ENCODE assay signal across 9 mouse cellular contexts in the genomic region with DNA sequence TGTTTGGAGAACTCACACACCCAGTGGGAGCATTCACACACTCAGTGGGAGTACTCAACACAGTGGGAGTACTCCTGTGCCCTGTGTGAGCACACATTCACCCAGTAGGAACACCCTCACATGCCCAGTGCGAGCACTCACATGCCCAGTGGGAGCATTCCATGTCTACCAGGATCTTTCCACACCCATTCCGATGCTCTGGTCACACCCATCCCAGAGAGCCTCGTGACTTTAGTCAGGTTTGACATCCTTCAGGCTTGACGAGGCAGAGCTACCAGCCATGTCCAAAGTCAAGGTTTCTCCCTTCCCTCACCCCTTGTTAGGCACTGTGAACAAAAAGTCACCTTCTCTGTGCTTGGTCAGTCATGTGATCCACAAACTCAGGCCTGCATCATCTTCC. TPM values are rescaled to one million over a fixed set of nuclear protein-coding genes. Genes with fewer than 3 reads are reported as not detected.
DNase-seq lines count a peak whose midpoint lies in the region; ATAC-seq and TF ChIP-seq lines count a peak whose summit lies in the region.
"Had no signal": no experiment of that assay in that cellular context is flagged by ENCODE, and none has a peak within 500 bp of the region (broad histone marks: within the 10 kb centered on the region; RNA-seq: fewer than 3 reads in every experiment).

No protein-coding gene starts in this region.

- 55% methylated on average over 4 of the region's 4 CpGs for WGBS in embryonic facial prominence, embryonic 15.5 days
- 24% methylated on average over 4 of the region's 4 CpGs for WGBS in kidney, adult 2 months
- 70% methylated on average over 4 of the region's 4 CpGs for WGBS in neural tube, embryonic 12.5 days

- ATAC-seq in embryonic facial prominence, embryonic 15.5 days (ENCODE audit: insufficient number of reproducible peaks, low FRiP score, low TSS enrichment, low read depth) = no peak
- ATAC-seq in neural tube, embryonic 12.5 days (ENCODE audit: low FRiP score, low read depth) = no peak
- no peak for ATAC-seq in inflammation-experienced regulatory T-cells, adult 6 months

- no peak overlapping the region for H3K4me3 ChIP-seq in embryonic facial prominence, embryonic 15.5 days (replicated peaks)
- H3K4me3 ChIP-seq in kidney, adult 2 months (ENCODE audit: insufficient read depth, low read depth, low read length) = no peak overlapping the region
- no peak overlapping the region for H3K4me3 ChIP-seq in neural tube, embryonic 12.5 days

- peaks cover 8% of the 10 kb centered on the region for H3K36me3 ChIP-seq in embryonic facial prominence, embryonic 15.5 days
- H3K36me3 ChIP-seq in kidney, adult 2 months (ENCODE audit: control insufficient read depth, insufficient read depth, low read length) = no peaks in the 10 kb centered on the region; the same call in 1 of the 2 replicates
- peaks cover 14% of the 10 kb centered on the region for H3K36me3 ChIP-seq in neural tube, embryonic 12.5 days

- peak overlapping the region; percentile 26; the same call in 1 of the 2 replicates for H3K4me2 ChIP-seq in embryonic facial prominence, embryonic 15.5 days (replicated peaks)
- H3K4me2 ChIP-seq in neural tube, embryonic 12.5 days (replicated peaks) = peak overlapping the region; percentile 24; the same call in 1 of the 2 replicates

- peak overlapping the region; percentile 75 for H3K27ac ChIP-seq in embryonic facial prominence, embryonic 15.5 days (replicated peaks)
- peak overlapping the region; percentile 93 for H3K27ac ChIP-seq in kidney, adult 2 months (ENCODE audit: insufficient read depth, low read depth, low read length)
- peak overlapping the region; percentile 67 for H3K27ac ChIP-seq in neural tube, embryonic 12.5 days
- H3K27ac ChIP-seq: macrophage had no signal

- TF ChIP-seq CTCF in kidney, adult 2 months (conservative IDR thresholded peaks at IDR 0.05; ENCODE audit: insufficient read depth, insufficient read length, low read depth, low read length) = no peak

- H3K9me3 ChIP-seq in embryonic facial prominence, embryonic 15.5 days (replicated peaks) = no peaks in the 10 kb centered on the region
- no peaks in the 10 kb centered on the region for H3K9me3 ChIP-seq in neural tube, embryonic 12.5 days

- H3K4me1 ChIP-seq in embryonic facial prominence, embryonic 15.5 days = peaks cover 14% of the 10 kb centered on the region
- peaks cover 25% of the 10 kb centered on the region for H3K4me1 ChIP-seq in kidney, adult 2 months (ENCODE audit: control insufficient read depth, insufficient read depth, low read length)
- peaks cover 15% of the 10 kb centered on the region for H3K4me1 ChIP-seq in neural tube, embryonic 12.5 days

- DNase-seq in kidney, adult 18-20 months = peak; percentile 48
- DNase-seq in kidney, postnatal 10 days = no peak
- peak; percentile 82 for DNase-seq in kidney, adult 2 months
- DNase-seq in adrenal gland, postnatal 4 days (ENCODE audit: low spot score in 2 of 2) = no peak
- no peak for DNase-seq in retina, embryonic 14.5 days (ENCODE audit: low spot score)

- no peaks in the 10 kb centered on the region for H3K27me3 ChIP-seq in embryonic facial prominence, embryonic 15.5 days
- H3K27me3 ChIP-seq in kidney, adult 2 months (replicated peaks; ENCODE audit: control insufficient read depth, insufficient read depth, low read length) = no peaks in the 10 kb centered on the region
- no peaks in the 10 kb centered on the region for H3K27me3 ChIP-seq in neural tube, embryonic 12.5 days (replicated peaks)

- H3K9ac ChIP-seq in embryonic facial prominence, embryonic 15.5 days = no peak overlapping the region
- H3K9ac ChIP-seq in neural tube, embryonic 12.5 days = no peak overlapping the region

- no peak for TF ChIP-seq POLR2A in kidney, adult 2 months (IDR thresholded peaks at IDR 0.05; ENCODE audit: low read depth, low read length)

RNA-seq across cellular contexts. Expression of gene Ndufv3, which starts 15.4 kb away (rescaled TPM):
- 271 and 272 TPM in 2 replicates for polyA plus RNA-seq in embryonic facial prominence, embryonic 15.5 days (2015; fragmentation: Nextera tagmentation; extraction: Ambion mirVana)
- polyA plus RNA-seq in kidney, adult 2 months (2012; rRNA removed) = 387 and 475 TPM in 2 replicates
- 314 and 332 TPM in 2 replicates for polyA plus RNA-seq in neural tube, embryonic 12.5 days (2016; fragmentation: Nextera tagmentation; extraction: Ambion mirVana)
- total RNA-seq in adrenal gland, postnatal 4 days (2021) = 100 to 1,000 TPM; 359 to 397 TPM
- polyA plus RNA-seq in inflammation-experienced regulatory T-cells, adult 6 months (2017; shearing (Covaris generic)) = 100 to 1,000 TPM; 229 to 248 (median 246) TPM

RNA-seq across cellular contexts. Expression of gene Wdr4, which starts 15.6 kb away (rescaled TPM):
- polyA plus RNA-seq in embryonic facial prominence, embryonic 15.5 days (2015; fragmentation: Nextera tagmentation; extraction: Ambion mirVana) = 32.7 and 34.9 TPM in 2 replicates
- 28.3 and 29.6 TPM in 2 replicates for polyA plus RNA-seq in kidney, adult 2 months (2012; rRNA removed)
- 36.4 and 38.4 TPM in 2 replicates for polyA plus RNA-seq in neural tube, embryonic 12.5 days (2016; fragmentation: Nextera tagmentation; extraction: Ambion mirVana)
- total RNA-seq in adrenal gland, postnatal 4 days (2021) = 10 to 100 TPM; 31.4 to 33.7 TPM
- 10 to 100 TPM; 11.4 to 17.7 (median 17.7) TPM for polyA plus RNA-seq in inflammation-experienced regulatory T-cells, adult 6 months (2017; shearing (Covaris generic))

RNA-seq across cellular contexts. Expression of gene Pknox1, which starts 29.2 kb away (rescaled TPM):
- polyA plus RNA-seq in embryonic facial prominence, embryonic 15.5 days (2015; fragmentation: Nextera tagmentation; extraction: Ambion mirVana) = 26.6 and 28.2 TPM in 2 replicates
- 19.2 and 19.9 TPM in 2 replicates for polyA plus RNA-seq in kidney, adult 2 months (2012; rRNA removed)
- polyA plus RNA-seq in neural tube, embryonic 12.5 days (2016; fragmentation: Nextera tagmentation; extraction: Ambion mirVana) = 42.3 and 45.2 TPM in 2 replicates
- total RNA-seq in adrenal gland, postnatal 4 days (2021) = 10 to 100 TPM; 22.0 to 26.7 TPM
- polyA plus RNA-seq in inflammation-experienced regulatory T-cells, adult 6 months (2017; shearing (Covaris generic)) = 10 to 100 TPM; 42.0 to 53.1 (median 44.8) TPM

Comparison
In these comparisons a context has a peak if more than half of its experiments do, and no peak if none do; other contexts are left out.
1. DNase-seq: peak in kidney, adult 18-20 months (single experiment) and kidney, adult 2 months (single experiment); none in kidney, postnatal 10 days (single experiment), adrenal gland, postnatal 4 days (0 of 2) and retina, embryonic 14.5 days (single experiment).
2. Peak in every context shown above with its lines, with median percentiles within 50 percentile points of each other: H3K27ac ChIP-seq.